Mouse (Mus musculus) hindbrain, embryonic 13.5 days (tissue): ENCODE measurements at regions not wholly inside any gene's neighbourhood (a gene's known extent, or its start where the extent isn't known, plus 50 kb on each side); places are given as distances from the start of the nearest gene placed in this dataset.
A peak's percentile ranks its signal among the peaks of the same experiment; 100 is the strongest.
"Not testable (repeated sequence)": the region's sequence is repeated elsewhere in the genome, so short reads cannot be mapped to it uniquely, and the experiment has no call there.

Source experiments
- ATAC-seq: fragments of 200-750 bp; cut with Nextera tagmentation; 2 replicates; pipeline ENCODE4 v1.8.0; 2017; ENCODE audit warnings: moderate TSS enrichment; ENCODE audit not compliant: low FRiP score
- H3K27ac ChIP-seq: fragments of 300-500 bp; sonication (generic); 2 replicates; pipeline ENCODE4 v1.5.1; 2015; ENCODE audit warnings: inconsistent platforms, mild to moderate bottlenecking, moderate library complexity
- H3K27me3 ChIP-seq: fragments of 300-500 bp; sonication (generic); 2 replicates; pipeline ENCODE4 v1.6.1; 2015; ENCODE audit warnings: mild to moderate bottlenecking, inconsistent platforms
- H3K36me3 ChIP-seq: fragments of 300-500 bp; sonication (generic); 2 replicates; pipeline ENCODE4 v1.6.1; 2015; ENCODE audit warnings: mild to moderate bottlenecking, inconsistent platforms
- H3K4me1 ChIP-seq: fragments of 300-500 bp; sonication (generic); replicated peaks from 2 replicates; pipeline ENCODE4 v1.6.1; 2015; ENCODE audit warnings: inconsistent platforms
- H3K4me2 ChIP-seq: fragments of 300-500 bp; sonication (generic); 2 replicates; pipeline ENCODE4 v1.6.1; 2015; ENCODE audit warnings: inconsistent platforms, mild to moderate bottlenecking, moderate library complexity
- H3K4me3 ChIP-seq: fragments of 300-500 bp; sonication (generic); 2 replicates; pipeline ENCODE4 v1.5.1; 2015; ENCODE audit warnings: mild to moderate bottlenecking, inconsistent platforms
- H3K9ac ChIP-seq: fragments of 300-500 bp; sonication (generic); 2 replicates; pipeline ENCODE4 v1.6.1; 2015; ENCODE audit warnings: mild to moderate bottlenecking, inconsistent platforms
- H3K9me3 ChIP-seq: fragments of 300-500 bp; sonication (generic); 2 replicates; pipeline ENCODE4 v1.6.1; 2016; ENCODE audit warnings: inconsistent platforms
- WGBS: fragments of 180-500 bp; shearing (Covaris S2); methylation state at CpG from one replicate; pipeline ENCODE4 v1.1.7; 2015; 5-methylcytosine and 5-hydroxymethylcytosine counted together

DNA sequence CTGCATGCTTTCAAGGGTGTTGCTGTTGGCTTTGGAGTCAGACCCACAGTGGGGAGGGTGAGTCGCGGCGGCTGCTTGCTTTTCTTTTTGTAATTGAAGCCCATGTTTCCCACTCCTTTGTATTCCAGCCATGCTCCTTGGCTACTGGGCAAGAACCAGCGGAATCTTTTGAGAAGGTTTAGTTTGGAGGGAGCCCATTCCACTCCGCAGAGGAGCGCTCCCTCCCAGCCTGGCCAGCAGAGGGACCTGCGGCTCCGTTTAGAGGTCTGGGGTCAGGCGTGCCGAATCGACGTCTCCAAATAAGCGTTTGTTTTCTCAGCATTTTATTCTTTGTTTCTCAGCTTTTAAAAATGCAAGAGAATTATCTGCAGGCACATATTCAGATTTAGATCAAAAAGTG is 149.6 kb upstream of the Ttc29 start:
- H3K4me1 ChIP-seq = peaks cover 16% of the 10 kb centered on the region
- no peaks in the 10 kb centered on the region for H3K36me3 ChIP-seq
- no peaks in the 10 kb centered on the region for H3K9me3 ChIP-seq
- WGBS = 6% methylated on average over 13 of the region's 13 CpGs
- peak; percentile 77 for ATAC-seq
- H3K9ac ChIP-seq = peak overlapping the region; percentile 55
- no peak overlapping the region for H3K27ac ChIP-seq
- peak overlapping the region; percentile 30 for H3K4me3 ChIP-seq
- peaks cover 15% of the 10 kb centered on the region for H3K27me3 ChIP-seq
- H3K4me2 ChIP-seq = peak overlapping the region; percentile 58

DNA sequence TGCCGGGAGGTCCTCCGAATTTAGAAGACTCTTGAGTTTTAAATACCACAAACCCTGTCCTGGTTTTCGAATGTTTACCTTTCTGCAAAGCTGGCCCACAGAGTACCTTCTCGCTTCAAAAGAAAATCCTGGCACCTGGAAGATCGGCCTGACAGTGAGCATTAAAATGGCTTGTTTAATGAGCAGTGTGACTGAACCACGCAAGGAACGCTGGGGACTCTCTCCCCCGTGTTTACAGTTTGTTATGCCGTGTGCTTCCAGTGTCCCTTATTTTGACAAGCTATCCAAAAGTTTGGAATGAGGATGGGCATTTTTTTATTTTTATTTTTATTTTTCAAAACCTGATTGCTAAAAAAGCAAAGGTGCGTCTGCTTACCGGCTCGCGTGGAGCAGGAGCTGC is 148.9 kb upstream of the Ttc29 start:
- Histone ChIP-seq H3K9ac (peak overlapping the region; percentile 55), H3K27me3 (peaks cover 19% of the 10 kb centered on the region)
- WGBS = 44% methylated on average over 13 of the region's 13 CpGs

DNA sequence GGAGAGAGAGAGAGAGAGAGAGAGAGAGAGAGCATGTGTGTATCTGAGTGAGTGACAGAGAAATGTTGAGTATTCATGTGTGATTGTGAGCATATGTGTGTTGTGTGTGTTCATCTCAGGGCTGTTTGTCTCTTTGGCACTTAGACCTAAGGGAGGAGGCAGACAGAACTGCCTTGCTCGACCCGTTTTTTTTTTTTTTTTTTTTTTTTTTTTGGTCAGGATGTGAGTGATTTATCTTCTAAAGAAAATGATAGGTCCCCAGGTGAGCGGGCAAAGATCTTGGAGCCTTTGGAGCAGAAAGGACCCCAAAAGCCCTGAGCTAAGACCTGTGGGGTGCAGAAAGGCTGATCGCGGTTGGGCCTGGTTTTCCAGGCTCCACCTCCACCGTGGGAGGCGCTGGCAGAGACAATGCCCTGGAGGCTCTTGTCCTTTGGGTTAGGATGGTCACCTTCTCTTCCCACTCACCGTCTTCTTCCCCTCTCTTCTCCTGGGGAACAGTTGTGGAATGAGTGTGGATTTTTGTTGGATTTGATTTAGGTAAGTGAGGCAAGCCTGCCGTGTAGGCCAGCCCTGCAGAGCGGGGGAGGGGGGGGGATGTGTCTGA is 147.1 kb upstream of the Ttc29 start:
- H3K27ac ChIP-seq = no peak overlapping the region
- peaks cover 23% of the 10 kb centered on the region for H3K27me3 ChIP-seq
- no peak overlapping the region for H3K4me3 ChIP-seq
- 31% methylated on average over 10 of the region's 10 CpGs for WGBS
- no peak for ATAC-seq
- H3K4me2 ChIP-seq = no peak overlapping the region
- H3K9ac ChIP-seq = no peak overlapping the region
- H3K9me3 ChIP-seq = no peaks in the 10 kb centered on the region
- peaks cover 16% of the 10 kb centered on the region for H3K4me1 ChIP-seq
- H3K36me3 ChIP-seq = no peaks in the 10 kb centered on the region

More for the DNA sequence above, 148.9 kb upstream of the Ttc29 start:
- H3K4me3 ChIP-seq = peak overlapping the region; percentile 30
- peak overlapping the region; percentile 58 for H3K4me2 ChIP-seq
- H3K4me1 ChIP-seq = peaks cover 16% of the 10 kb centered on the region
- H3K36me3 ChIP-seq = no peaks in the 10 kb centered on the region
- no peak for ATAC-seq
- no peaks in the 10 kb centered on the region for H3K9me3 ChIP-seq
- H3K27ac ChIP-seq = no peak overlapping the region

DNA sequence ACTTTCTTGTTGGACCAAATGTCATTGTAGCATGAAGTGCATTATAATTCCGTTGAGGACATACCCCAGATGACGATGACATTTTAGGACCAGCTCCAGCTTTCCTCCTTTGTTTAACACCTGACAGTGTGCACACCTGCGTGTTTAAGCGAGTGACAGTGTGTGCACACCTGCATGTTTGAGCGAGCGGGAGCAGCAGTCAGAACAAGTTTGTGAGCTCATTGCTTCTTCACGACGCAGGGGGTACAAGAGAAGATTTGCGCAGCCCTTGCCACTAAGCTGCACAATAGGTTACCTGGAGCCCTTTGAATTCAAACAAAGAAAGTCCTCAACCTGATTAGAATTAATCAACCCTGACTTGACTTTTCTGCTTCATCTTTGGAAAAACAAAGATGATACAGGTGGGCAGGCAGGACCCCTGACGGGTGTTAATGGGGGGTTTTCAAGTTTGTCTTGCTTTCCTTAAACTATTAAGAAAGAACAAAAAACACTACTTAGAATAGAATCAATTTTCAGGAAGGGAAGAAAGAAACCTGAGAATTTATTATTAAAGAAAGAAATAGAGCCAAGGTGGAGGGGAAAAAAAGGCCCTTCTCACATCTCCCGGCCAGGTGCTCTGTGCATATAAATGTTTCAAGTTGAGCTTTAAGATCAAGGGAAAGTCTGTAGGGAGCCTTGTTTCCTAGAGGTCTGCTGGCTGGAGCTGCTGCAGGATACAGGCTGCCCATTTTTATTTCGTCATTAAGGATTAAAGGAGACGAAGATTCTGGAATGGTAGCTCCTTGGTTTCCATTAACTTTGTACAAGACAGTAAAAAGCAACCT is 144.8 kb upstream of the Ttc29 start:
- H3K36me3 ChIP-seq = no peaks in the 10 kb centered on the region
- H3K4me2 ChIP-seq = no peak overlapping the region
- no peak overlapping the region for H3K9ac ChIP-seq
- no peak overlapping the region for H3K27ac ChIP-seq
- H3K4me1 ChIP-seq = peaks cover 14% of the 10 kb centered on the region
- H3K27me3 ChIP-seq = peaks cover 23% of the 10 kb centered on the region
- 27% methylated on average over 13 of the region's 13 CpGs for WGBS
- no peak overlapping the region for H3K4me3 ChIP-seq
- no peak for ATAC-seq
- no peaks in the 10 kb centered on the region for H3K9me3 ChIP-seq

DNA sequence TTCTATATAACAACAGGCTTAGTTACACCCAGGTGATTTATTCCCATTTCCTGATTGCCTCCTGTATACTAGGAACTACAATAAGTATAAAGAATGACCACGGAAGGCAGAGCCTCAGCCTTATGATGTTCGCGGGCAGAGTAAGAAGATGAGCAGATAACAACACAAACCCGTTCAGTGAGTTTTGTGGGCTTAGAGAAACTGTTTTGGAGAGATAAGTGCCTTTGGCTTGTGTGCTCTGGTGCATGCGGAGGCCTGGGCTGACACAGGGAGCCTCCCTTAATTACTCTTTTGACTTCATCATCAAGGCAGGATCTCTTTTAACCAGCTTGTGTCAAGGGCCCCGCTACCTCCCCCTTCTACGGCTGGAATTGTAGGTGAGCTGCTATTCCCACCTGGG is 139.3 kb upstream of the Ttc29 start:
- no peak for ATAC-seq

DNA sequence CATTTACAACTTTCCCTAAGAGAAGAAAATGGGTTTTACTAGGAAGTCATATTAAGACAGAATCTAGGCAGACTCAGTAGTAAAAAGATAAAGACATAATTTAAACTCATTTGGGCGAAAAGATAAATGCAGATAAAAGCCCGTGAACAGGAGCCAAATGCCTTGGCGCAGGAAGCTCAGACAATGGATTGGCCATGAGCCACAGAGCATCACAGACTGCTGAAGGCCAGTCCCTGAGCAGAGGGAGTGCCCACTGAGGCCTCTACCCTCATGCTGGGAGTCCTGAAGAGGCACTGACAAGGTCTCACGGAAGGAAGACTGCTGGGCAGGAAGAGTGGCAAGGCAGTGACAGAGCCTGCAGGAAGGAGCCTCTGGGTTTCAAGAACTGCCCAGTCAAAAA is 136.0 kb upstream of the Ttc29 start:
- 41% methylated on average over 4 of the region's 4 CpGs for WGBS
- H3K36me3 ChIP-seq = no peaks in the 10 kb centered on the region
- ATAC-seq = no peak
- H3K9ac ChIP-seq = no peak overlapping the region
- H3K4me2 ChIP-seq = no peak overlapping the region
- no peaks in the 10 kb centered on the region for H3K27me3 ChIP-seq
- H3K4me1 ChIP-seq = no peaks in the 10 kb centered on the region; the same call in 1 of the 2 replicates
- H3K27ac ChIP-seq = no peak overlapping the region
- no peak overlapping the region for H3K4me3 ChIP-seq
- no peaks in the 10 kb centered on the region for H3K9me3 ChIP-seq

More for the DNA sequence above, 139.3 kb upstream of the Ttc29 start:
- WGBS = 88% methylated on average over 7 of the region's 7 CpGs
- Histone ChIP-seq H3K27me3 (0 out of 2 replicates have a peak, but pooled peaks cover 5% of the 10 kb centered on the region), H3K27ac (no peak overlapping the region), H3K4me3 (no peak overlapping the region), H3K9ac (no peak overlapping the region), H3K4me1 (no peaks in the 10 kb centered on the region; the same call in 1 of the 2 replicates), H3K4me2 (no peak overlapping the region), H3K36me3 (no peaks in the 10 kb centered on the region), H3K9me3 (no peaks in the 10 kb centered on the region)

DNA sequence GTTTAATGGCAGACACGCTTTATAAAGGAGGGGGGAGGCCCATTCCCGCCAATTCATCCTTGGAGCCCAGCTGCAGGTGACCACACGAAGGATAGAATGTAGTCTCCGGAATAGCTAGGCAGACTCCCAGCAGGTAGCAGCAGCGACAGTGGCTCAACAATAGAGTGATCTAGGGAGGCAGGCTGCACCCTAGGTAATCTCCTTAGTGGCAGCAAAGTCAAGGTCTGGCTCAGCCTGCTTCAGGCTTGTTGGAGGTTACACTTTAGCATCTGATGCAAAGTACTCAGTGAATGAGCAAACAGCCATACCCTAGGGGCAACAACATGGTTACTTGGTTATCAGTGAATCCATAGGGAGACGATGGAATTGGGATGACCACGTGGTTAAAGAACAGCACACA is 131.7 kb upstream of the Ttc29 start:
- H3K27me3 ChIP-seq, H3K36me3 ChIP-seq, H3K4me3 ChIP-seq, H3K4me2 ChIP-seq, H3K9me3 ChIP-seq, H3K4me1 ChIP-seq, ATAC-seq, H3K27ac ChIP-seq, H3K9ac ChIP-seq: not testable (repeated sequence)
- 46% methylated on average over 7 of the region's 7 CpGs for WGBS

DNA sequence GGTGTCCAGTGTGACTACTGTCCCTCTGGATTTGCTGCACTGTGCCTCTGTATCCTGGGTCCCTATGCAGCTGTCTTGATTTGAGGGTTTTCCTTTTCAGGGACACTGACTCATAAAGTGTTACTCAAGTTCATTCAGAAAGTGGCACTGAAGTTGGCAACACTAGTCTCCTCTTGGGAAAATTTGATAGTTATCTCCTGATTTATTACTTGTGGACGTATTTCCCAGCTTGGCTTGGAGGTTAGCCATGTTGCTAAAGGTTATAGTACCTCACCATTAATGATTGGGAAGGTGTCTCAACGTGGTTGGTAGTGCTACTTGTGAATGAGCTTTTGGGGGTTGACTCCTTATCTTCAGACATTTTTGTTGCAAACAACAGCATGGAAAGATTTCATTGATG is 130.1 kb upstream of the Ttc29 start:
- Histone ChIP-seq H3K9me3 (no peaks in the 10 kb centered on the region), H3K27me3 (no peaks in the 10 kb centered on the region), H3K4me2 (no peak overlapping the region), H3K27ac (no peak overlapping the region), H3K4me3 (no peak overlapping the region), H3K9ac (no peak overlapping the region), H3K4me1 (no peaks in the 10 kb centered on the region), H3K36me3 (no peaks in the 10 kb centered on the region)
- ATAC-seq = no peak
- 80% methylated on average over 2 of the region's 2 CpGs for WGBS

DNA sequence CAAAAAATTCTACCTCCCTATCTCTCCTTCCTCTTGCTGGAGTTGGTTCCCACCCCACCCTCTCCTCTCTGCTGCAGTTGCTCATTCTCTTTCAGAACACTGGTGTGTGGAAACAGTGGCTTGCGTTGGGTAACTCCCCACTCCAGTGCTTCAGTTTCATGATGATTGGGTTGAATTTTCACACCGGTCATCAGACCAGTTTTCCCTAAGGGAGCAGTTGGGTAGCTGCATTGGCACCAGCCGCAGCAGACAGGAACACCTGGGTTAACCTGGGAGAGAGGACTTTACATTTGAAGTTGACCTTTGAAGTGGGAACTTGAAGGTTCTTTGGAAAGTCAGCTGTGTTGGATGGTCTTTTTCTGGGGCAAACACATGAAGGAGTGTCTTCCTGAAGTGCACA is 126.7 kb upstream of the Ttc29 start:
- H3K4me2 ChIP-seq = no peak overlapping the region
- no peak for ATAC-seq
- no peaks in the 10 kb centered on the region for H3K4me1 ChIP-seq
- H3K27ac ChIP-seq = no peak overlapping the region
- no peaks in the 10 kb centered on the region for H3K9me3 ChIP-seq
- no peak overlapping the region for H3K9ac ChIP-seq
- H3K27me3 ChIP-seq = no peaks in the 10 kb centered on the region
- WGBS = 93% methylated on average over 3 of the region's 3 CpGs
- no peaks in the 10 kb centered on the region for H3K36me3 ChIP-seq
- no peak overlapping the region for H3K4me3 ChIP-seq

DNA sequence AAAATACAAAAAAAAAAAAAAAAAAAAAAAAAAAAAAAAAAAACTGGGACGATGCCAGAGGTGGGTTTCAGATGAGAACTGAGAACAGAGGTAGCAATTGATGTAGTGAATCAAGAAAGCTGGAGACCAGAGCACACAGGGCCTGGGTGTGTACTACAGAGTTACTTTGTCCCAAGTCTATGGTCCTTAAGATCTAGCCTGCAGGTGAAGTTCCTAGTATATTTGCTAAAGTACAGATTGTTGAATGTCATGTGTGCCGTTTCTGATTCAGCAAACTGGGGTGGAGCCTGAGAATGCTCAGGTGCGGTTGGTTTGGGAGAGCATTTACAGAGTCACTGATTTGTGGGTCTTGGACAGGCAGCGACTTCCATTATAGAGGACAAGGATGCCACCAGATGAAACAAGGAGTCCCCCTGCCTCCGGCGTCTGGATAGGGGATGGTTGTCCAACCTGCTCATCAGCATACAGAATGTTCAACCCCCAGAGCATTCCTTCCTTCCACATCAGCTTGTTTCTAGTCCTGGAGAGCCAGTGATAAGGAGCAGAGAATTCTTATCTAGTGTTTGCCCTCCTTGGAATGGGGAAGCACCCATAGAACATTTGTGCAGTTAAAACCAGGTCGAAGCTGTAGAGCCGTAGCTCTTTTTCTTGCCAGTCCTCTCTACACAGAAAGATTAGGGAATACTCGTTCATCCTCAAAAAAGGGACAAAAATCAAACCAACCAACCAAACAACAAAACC is 122.5 kb upstream of the Ttc29 start:
- H3K9ac ChIP-seq = no peak overlapping the region
- no peaks in the 10 kb centered on the region for H3K9me3 ChIP-seq
- H3K4me1 ChIP-seq = no peaks in the 10 kb centered on the region
- WGBS = 91% methylated on average over 9 of the region's 9 CpGs
- H3K27ac ChIP-seq = no peak overlapping the region
- H3K4me2 ChIP-seq = no peak overlapping the region
- no peaks in the 10 kb centered on the region for H3K27me3 ChIP-seq
- ATAC-seq = no peak
- H3K36me3 ChIP-seq = no peaks in the 10 kb centered on the region
- no peak overlapping the region for H3K4me3 ChIP-seq

DNA sequence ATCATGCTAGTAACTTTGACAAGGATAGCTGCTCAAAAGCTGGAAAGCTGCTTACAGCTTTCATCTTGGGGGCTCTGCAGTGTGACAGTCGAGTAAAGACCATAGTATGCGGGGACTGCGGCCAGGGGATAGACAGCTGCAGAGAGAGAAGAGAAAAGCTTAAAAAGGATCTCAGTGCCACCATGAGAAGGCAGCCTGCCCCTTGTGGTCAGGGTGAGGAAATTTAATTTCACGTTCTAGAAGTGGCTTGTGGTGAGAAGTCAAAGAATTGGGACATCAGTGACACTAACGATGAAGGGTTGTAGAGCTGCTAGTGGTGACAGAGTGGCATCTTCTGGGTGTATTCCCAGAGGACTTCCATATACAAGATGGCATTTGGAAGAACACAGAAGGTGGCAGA is 116.7 kb upstream of the Ttc29 start:
- no peak overlapping the region for H3K4me3 ChIP-seq
- no peak overlapping the region for H3K9ac ChIP-seq
- no peaks in the 10 kb centered on the region for H3K9me3 ChIP-seq
- no peak for ATAC-seq
- WGBS = 60% methylated on average over 5 of the region's 5 CpGs
- no peak overlapping the region for H3K4me2 ChIP-seq
- H3K4me1 ChIP-seq = peaks cover 15% of the 10 kb centered on the region
- H3K27me3 ChIP-seq = no peaks in the 10 kb centered on the region
- no peaks in the 10 kb centered on the region for H3K36me3 ChIP-seq
- no peak overlapping the region for H3K27ac ChIP-seq

DNA sequence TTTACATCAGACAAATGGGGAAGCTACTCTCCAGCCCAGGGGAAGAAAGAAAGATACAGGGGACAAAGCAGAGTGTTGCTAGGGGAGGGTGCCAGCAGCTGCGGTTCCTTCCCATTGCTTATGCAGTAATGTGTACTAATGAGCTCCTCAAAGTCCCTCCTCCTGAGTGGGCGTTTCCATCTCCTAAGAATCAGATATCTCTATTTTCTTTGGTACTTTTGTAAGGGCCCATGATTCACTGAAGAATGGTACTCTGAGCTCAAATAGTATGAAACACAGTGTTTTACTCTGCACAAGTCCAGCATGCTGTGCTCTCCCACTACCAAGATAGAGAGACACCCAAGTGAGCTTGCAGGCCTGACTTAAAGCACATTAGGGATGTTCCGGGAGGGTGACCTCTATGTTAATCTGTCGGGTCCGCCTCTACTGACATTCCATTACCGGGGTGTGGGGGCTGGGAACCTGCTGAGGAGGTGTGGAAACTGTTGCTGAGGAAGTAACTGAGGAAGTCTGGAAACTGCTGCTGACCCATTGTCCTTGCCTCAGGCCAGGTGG is 114.8 kb upstream of the Ttc29 start:
- peak; percentile 76 for ATAC-seq
- H3K9me3 ChIP-seq = no peaks in the 10 kb centered on the region
- WGBS = 14% methylated on average over 6 of the region's 6 CpGs
- peaks cover 15% of the 10 kb centered on the region for H3K4me1 ChIP-seq
- no peak overlapping the region for H3K4me2 ChIP-seq
- no peak overlapping the region for H3K9ac ChIP-seq
- H3K27ac ChIP-seq = peak overlapping the region; percentile 32; the same call in 1 of the 2 replicates
- no peaks in the 10 kb centered on the region for H3K36me3 ChIP-seq
- H3K27me3 ChIP-seq = no peaks in the 10 kb centered on the region
- H3K4me3 ChIP-seq = no peak overlapping the region
